Mouse (Mus musculus) urinary bladder, postnatal 25 days (tissue): ENCODE results near the gene Inpp4b.

Experiments used
- DNase-seq: peaks from one replicate; pipeline ENCODE4 v3.0.0; 2022; ENCODE audit warnings: low spot score

The Inpp4b gene

GRCm38 (mm10) chr8:81581817-81582437 lies 239.6 kb downstream of the Inpp4b start:
- DNase-seq, result no peak

DNA sequence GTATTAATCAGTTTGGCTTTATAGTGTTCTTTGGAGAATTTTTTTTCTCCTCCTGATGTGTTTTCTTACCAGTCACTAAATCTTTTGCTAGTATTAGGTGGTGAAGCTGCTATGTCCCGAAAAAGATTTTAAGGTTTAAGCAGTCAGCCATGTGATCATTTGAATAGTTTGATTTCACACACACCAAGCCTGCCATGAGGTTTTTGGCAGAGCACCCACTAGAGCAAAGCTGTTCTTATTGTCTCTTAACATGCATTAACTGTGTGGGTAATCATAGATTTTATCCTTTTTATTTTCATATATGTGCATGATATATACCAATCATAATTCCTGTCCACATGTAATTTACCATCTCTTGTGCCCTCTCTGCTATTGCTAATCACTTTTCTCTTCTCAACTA lies 240.6 kb downstream of the Inpp4b start:
- no peak for DNase-seq

DNA sequence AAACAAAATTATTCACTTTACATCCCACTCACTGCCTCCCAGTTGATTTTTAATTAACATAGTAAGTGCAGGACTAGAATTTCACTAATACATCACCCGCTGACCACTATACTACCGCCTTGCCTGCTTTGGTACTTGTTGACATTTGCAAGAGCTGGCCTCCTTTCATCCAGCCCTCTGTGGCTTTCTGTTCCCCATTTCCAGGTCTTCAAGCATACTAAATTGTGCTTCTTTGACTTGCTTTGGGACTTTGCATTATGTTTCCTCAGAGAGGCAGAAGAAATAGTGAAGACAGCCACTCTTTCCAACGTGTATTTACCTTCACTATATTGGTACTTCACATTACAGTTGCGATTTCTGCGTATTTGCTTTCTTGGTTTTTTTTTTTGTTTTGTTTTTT lies 244.4 kb downstream of the Inpp4b start:
- no peak for DNase-seq

DNA sequence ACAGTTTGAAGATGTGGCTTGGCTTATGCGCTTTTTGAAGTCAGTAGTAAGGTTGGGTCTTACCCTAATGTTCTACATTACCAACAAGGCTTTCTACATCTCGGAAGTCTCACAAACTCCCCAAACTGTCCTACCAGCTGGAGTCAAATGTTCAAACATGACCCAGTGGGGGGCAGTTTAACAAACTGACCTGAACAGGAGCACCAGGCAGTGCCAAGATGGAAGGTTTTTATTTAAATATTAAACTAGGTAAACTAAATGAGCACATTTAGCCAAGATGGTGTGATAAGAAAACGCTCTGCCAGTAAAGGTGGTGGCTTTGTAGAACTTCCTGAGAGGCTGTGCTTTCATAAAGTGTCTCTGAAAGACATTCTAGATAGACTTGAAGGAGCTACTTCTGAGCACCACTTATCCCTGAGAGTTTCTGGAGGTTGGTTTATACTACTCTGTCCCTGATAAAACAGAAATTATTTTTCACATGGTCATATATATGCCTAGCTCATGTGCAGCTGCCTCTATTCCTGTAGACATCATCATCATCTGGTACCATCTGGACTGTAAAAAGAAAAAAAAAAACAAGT lies 251.9 kb downstream of the Inpp4b start:
- DNase-seq, result no peak

GRCm38 (mm10) chr8:81599209-81599608 lies 256.9 kb downstream of the Inpp4b start:
- DNase-seq, result no peak

DNA sequence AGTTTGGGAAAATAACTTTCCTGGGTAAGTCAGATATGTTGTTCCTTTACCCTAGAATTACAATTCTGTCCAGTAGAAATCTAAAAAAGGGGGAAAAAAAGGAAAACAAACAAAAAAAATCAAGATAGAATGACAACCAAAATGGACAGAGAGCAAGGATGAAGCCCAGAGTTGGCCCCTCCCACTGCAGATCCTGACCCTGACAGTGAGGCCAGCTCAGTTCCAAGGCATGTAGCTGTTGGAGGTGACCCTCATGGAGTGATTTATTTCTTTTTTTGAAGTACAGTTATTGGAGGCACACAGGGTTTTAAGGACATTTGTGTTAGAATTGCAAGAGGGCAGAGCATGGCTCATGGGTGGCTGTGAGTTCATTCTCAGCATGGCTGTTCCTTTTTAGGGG lies 258.8 kb downstream of the Inpp4b start:
- no peak for DNase-seq

DNA sequence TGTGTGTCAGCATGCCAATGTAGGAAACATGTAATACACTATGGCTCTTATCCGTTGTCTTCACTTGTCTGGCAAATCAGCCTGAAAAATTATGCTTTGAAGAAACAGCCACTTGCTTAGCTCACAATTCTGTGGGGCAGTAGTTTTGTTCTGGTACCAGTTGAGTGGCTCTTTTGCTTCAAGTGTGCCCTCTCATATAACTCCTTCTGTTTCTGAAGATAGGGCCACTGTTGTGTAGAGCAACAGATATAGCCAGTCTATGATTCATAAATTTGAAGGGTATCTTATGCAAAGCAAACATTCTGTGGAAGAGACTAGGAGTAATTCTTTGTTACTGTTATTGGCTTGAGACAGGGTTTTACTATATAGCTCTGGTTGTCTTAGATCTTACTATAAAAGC lies 265.7 kb downstream of the Inpp4b start:
- no peak for DNase-seq

DNA sequence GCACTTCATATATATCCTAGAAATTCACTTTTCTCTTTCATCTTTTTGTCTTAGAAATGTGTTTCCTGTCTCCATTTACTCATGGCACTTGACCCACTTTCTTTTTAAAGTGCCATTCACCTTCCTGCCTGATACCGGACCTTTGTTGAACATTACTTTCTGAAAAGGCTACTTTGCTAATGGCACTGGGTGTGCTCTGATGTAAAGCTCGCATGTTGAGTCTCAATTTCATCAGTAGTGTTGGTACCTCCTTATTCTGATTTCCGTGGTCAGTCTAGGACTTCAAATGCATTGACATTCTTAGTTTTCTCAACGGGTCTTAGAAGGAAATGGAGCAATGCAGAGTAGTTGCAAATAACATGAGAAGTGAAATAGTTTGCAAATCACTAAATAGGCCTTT lies 266.7 kb downstream of the Inpp4b start:
- no peak for DNase-seq

- DNase-seq, result no peak
Observed at GRCm38 (mm10) chr8:81612611-81613010, 270.3 kb downstream of the Inpp4b start.

GRCm38 (mm10) chr8:81614135-81614534 lies 271.8 kb downstream of the Inpp4b start:
- no peak for DNase-seq

DNA sequence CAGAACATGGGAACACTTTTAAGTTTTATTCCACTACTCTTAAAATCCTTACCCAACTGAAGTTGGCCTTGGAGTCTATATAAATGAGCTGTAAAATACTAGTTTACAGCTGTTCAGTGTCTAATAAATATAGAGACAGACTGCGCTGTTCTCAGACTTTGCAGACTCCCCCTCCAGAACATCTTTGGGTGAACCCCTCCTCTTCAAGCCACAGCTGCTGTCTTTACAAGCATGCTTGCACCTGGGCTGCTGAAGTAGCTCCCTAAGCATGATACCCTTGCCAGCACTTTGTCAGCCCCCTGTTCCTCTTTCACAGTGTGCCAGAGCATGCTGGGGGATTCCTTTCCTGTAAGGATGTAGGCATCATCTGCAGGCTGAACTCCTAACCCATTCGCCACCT lies 272.2 kb downstream of the Inpp4b start:
- no peak for DNase-seq

DNA sequence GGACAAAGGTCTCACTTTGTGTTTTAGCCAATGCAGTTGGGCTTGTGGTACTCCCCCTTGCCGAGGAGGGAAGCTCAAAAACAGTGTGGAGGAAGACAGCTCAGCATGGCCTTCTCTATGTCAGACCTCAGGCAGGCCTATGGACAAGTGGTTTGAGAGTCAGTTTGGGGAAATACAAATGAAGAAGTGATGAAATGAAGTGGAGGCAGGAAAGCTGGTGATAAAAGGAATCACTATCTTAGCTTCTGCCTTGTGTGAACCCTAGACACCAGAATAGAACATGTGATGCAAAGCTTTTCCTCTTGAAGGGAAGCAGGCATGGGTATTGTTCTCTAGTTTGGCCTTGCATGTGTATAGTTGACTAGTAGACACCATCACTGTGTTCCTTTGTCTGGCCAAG lies 273.2 kb downstream of the Inpp4b start:
- no peak for DNase-seq

DNA sequence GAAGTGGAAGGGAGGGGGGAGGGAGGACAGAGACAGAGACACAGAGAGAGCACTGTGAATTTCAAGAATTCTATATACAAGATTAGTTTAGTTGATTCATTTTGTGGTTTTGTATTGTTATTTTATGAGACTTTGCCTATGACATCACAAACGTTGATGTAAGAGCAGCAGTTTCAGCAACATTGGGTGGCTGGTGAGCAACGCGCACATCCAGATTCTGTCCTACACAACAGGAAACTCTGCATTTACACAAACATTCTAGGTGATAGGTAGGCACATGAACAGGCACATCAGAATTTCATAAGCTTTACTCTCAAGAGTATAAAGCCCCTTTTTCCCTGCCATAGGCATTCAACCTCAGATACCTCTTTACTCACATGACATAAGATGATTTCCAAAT lies 276.6 kb downstream of the Inpp4b start:
- DNase-seq, result no peak

DNA sequence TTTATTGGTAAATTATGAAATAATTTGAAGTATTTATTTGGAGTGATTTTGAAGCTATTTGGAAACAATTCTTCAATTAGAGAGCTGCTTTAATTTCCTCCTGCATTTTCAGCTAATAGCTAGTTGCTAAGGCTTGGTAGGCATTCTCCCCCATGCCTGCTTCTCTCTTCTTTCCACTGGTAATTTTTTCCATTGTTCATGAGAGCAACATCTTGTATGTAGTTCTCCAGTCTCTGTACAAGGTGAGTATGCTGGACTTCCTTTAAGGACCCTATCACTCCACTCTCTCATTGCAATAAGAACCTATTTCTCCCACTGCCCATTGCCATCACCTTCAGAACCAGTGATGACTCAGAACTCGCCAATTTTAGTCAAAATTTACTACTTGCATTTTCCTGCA lies 292.7 kb downstream of the Inpp4b start:
- no peak for DNase-seq

DNA sequence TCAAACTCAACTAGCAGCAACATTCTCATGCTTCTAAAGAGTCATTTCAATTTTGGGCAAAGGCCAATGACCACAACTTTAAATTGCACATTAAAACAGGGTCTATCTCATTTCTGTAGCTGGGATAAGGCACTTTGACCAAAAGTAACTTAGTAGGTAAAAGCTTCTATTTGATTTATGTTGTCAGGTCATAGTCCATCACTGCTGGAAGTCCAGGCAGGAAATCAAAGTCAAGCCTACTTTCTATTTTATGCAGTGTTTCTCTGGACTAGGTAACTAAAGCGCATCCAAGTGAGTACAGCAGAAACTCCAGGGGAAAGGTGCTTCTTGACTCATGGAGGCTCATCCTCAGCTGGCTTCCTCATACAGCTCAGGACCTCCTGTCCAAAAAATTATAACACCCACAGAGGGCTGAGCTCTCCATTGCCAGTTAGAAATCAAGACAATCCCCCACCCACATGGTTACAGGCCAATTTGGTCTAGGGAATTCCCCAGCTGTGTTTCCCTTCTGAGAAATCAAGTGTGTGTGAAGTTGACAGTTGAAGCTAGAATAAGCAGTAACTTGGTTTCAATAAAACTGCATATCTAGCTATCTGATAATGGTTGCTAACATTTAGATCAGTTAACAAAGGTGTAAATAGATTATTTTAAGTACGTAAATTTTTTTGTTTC lies 293.7 kb downstream of the Inpp4b start:
- DNase-seq, result no peak

- no peak for DNase-seq
Observed at GRCm38 (mm10) chr8:81638478-81638877, 296.1 kb downstream of the Inpp4b start.

- no peak for DNase-seq
Observed at GRCm38 (mm10) chr8:81639820-81640219, 297.5 kb downstream of the Inpp4b start.

GRCm38 (mm10) chr8:81643030-81643429 lies 300.7 kb downstream of the Inpp4b start:
- DNase-seq, result no peak

DNA sequence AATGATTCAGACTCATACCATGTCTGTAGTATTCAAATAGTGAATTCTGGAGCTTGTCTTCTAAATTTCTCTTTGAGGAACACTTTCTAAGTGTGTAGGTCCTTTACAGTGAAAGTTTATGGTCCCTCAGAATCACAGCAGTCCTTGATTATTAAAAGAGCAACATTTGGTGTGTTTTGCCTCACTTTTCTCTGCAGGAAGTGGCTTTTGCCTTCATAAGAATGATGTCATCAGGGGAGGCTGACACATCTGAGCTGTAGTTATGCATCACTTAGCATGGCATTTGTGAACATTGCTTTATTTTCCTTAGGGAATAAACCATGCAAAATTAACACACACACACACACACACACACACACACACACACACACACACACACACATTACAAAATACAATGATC lies 349.8 kb downstream of the Inpp4b start:
- no peak for DNase-seq

GRCm38 (mm10) chr8:81694893-81695292 lies 352.5 kb downstream of the Inpp4b start:
- no peak for DNase-seq

- DNase-seq, result no peak
Observed at GRCm38 (mm10) chr8:81702038-81702437, 359.7 kb downstream of the Inpp4b start.

GRCm38 (mm10) chr8:81703571-81704365 lies 361.4 kb downstream of the Inpp4b start:
- no peak for DNase-seq

- no peak for DNase-seq
Observed at GRCm38 (mm10) chr8:81707436-81707835, 365.1 kb downstream of the Inpp4b start.
